Mouse (Mus musculus) C2C12 (cell line): Measurements from ENCODE around the gene Tmem18.

Experiments used
- CTCF ChIP-seq: IDR thresholded peaks from one replicate; pipeline ENCODE4 v1.5.1; 2011; ENCODE audit not compliant: control insufficient read depth, insufficient read depth, insufficient read length
- USF1 ChIP-seq: IDR thresholded peaks from one replicate; pipeline ENCODE4 v1.6.1; 2011; ENCODE audit warnings: low read depth, mild to moderate bottlenecking, control low read depth, moderate library complexity

GRCm38 (mm10) chr12:30581277-30581676 lies 2.9 kb upstream of the Tmem18 start:
- TF ChIP-seq CTCF (no peak), USF1 (no peak)
